22 mouse cellular contexts compared by ENCODE assay signal in the genomic region with DNA sequence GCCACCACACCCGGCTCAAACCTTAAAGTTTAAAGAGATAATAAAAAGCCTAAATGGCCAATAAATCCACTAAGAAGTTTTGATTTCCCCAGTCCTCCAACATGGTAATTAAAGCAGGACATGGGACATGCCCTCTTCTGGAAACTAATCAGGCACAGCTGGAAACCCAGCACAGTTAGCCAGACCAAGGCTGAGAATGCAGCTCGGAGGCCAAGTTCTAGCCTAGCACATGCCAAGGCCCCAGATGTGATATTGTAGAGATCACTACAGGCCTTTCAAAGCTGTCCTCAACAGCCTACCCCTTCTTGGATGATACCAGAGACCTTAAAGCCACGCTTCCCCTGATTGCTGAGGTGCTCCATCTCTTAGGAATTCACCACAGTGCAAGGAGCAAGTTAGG. TPM values are rescaled to one million over a fixed set of nuclear protein-coding genes. Genes with fewer than 3 reads are reported as not detected.
"Had no signal": no experiment of that assay in that cellular context is flagged by ENCODE, and none has a peak within 500 bp of the region (broad histone marks: within the 10 kb centered on the region; RNA-seq: fewer than 3 reads in every experiment).

No protein-coding gene starts in this region.

- H3K27ac ChIP-seq: limb, embryonic 10.5 days; limb, embryonic 13.5 days; liver, embryonic 12.5 days; liver, embryonic 15.5 days; midbrain, embryonic 10.5 days; stomach, embryonic 15.5 days had no signal

- H3K9ac ChIP-seq: limb, embryonic 13.5 days; liver, embryonic 12.5 days; liver, embryonic 15.5 days; stomach, embryonic 15.5 days had no signal

- H3K27me3 ChIP-seq: limb, embryonic 13.5 days; liver, embryonic 12.5 days; liver, embryonic 15.5 days; stomach, embryonic 15.5 days had no signal

- H3K4me2 ChIP-seq: limb, embryonic 13.5 days; liver, embryonic 12.5 days; liver, embryonic 15.5 days; stomach, embryonic 15.5 days had no signal

- H3K4me1 ChIP-seq: limb, embryonic 10.5 days; limb, embryonic 13.5 days; liver, embryonic 12.5 days; liver, embryonic 15.5 days; midbrain, embryonic 10.5 days; stomach, embryonic 15.5 days had no signal

- ATAC-seq: intestine, postnatal 0 days; liver, embryonic 12.5 days had no signal

- DNase-seq: kidney, adult 9 months; kidney, postnatal 36 days; liver; midbrain, embryonic 14.5 days; right cerebral cortex, adult 18-20 months; right cerebral cortex, postnatal 14 days; right cerebral cortex, postnatal 4 days; thymus, postnatal 36 days had no signal

- H3K9me3 ChIP-seq: limb, embryonic 10.5 days; limb, embryonic 13.5 days; liver, embryonic 12.5 days; liver, embryonic 15.5 days; megakaryocyte, embryonic 14.5 days; midbrain, embryonic 10.5 days; stomach, embryonic 15.5 days had no signal

- H3K4me3 ChIP-seq: limb, embryonic 10.5 days; limb, embryonic 13.5 days; liver, embryonic 12.5 days; liver, embryonic 15.5 days; megakaryocyte, embryonic 14.5 days; midbrain, embryonic 10.5 days; stomach, embryonic 15.5 days had no signal

RNA-seq across cellular contexts. Expression of a gene that starts 25.9 kb away (rescaled TPM):
- polyA plus RNA-seq: kidney, embryonic 16.5 days; limb, embryonic 10.5 days; midbrain, embryonic 10.5 days; midbrain, embryonic 14.5 days; midbrain, postnatal 0 days; neural tube, embryonic 11.5 days; neural tube, embryonic 14.5 days had no signal

RNA-seq across cellular contexts. Expression of a gene that starts 37.3 kb away (rescaled TPM):
- polyA plus RNA-seq: intestine, embryonic 14.5 days; intestine, postnatal 0 days; kidney, embryonic 16.5 days; limb, embryonic 10.5 days; limb, embryonic 13.5 days; liver, embryonic 12.5 days; liver, embryonic 15.5 days; midbrain, embryonic 10.5 days; midbrain, embryonic 14.5 days; midbrain, postnatal 0 days; neural tube, embryonic 11.5 days; neural tube, embryonic 14.5 days; stomach, embryonic 15.5 days; urinary bladder, adult 2 months had no signal

RNA-seq across cellular contexts. Expression of a gene that starts 55.9 kb away (rescaled TPM):
- polyA plus RNA-seq: intestine, embryonic 14.5 days; intestine, postnatal 0 days; kidney, embryonic 16.5 days; limb, embryonic 10.5 days; limb, embryonic 13.5 days; liver, embryonic 12.5 days; liver, embryonic 15.5 days; midbrain, embryonic 10.5 days; midbrain, embryonic 14.5 days; midbrain, postnatal 0 days; neural tube, embryonic 11.5 days; neural tube, embryonic 14.5 days; stomach, embryonic 15.5 days; urinary bladder, adult 2 months had no signal
